Mouse (Mus musculus) kidney, embryonic 14.5 days (tissue): ENCODE results near the gene Smarcc1. TPM values are rescaled to one million over a fixed set of nuclear protein-coding genes. Genes with fewer than 3 reads are reported as not detected.

Experiments
- ATAC-seq: fragments of 200-750 bp; cut with Nextera tagmentation; 2 replicates; pipeline ENCODE4 v1.8.0; 2017; ENCODE audit warnings: moderate number of reproducible peaks, mild to moderate bottlenecking, moderate TSS enrichment, moderate library complexity; ENCODE audit not compliant: low FRiP score, low TSS enrichment
- H3K27ac ChIP-seq: fragments of 300-500 bp; sonication (generic); 2 replicates; pipeline ENCODE4 v1.5.1; 2014; ENCODE audit warnings: low read depth, mild to moderate bottlenecking, low read length, moderate library complexity, mixed read lengths
- H3K27me3 ChIP-seq: fragments of 300-500 bp; sonication (generic); 2 replicates; pipeline ENCODE4 v1.6.1; 2014; ENCODE audit warnings: mild to moderate bottlenecking, low read length; ENCODE audit not compliant: control insufficient read depth, insufficient read depth
- H3K36me3 ChIP-seq: fragments of 300-500 bp; sonication (generic); 2 replicates; pipeline ENCODE4 v1.6.1; 2014; ENCODE audit warnings: low read length, mixed read lengths; ENCODE audit not compliant: control insufficient read depth, insufficient read depth
- H3K4me1 ChIP-seq: fragments of 300-500 bp; sonication (generic); 2 replicates; pipeline ENCODE4 v1.6.1; 2014; ENCODE audit warnings: low read length, mixed read lengths; ENCODE audit not compliant: control insufficient read depth, insufficient read depth
- H3K4me2 ChIP-seq: fragments of 300-500 bp; sonication (generic); replicated peaks from 2 replicates; pipeline ENCODE4 v1.6.1; 2014; ENCODE audit warnings: low read depth, mild to moderate bottlenecking, low read length
- H3K4me3 ChIP-seq: fragments of 300-500 bp; sonication (generic); 2 replicates; pipeline ENCODE4 v1.5.1; 2014; ENCODE audit warnings: mild to moderate bottlenecking, low read length
- H3K9ac ChIP-seq: fragments of 300-500 bp; sonication (generic); 2 replicates; pipeline ENCODE4 v1.6.1; 2014; ENCODE audit warnings: low read depth, mild to moderate bottlenecking, low read length, moderate library complexity
- H3K9me3 ChIP-seq: fragments of 300-500 bp; sonication (generic); 2 replicates; pipeline ENCODE4 v1.6.1; 2016; ENCODE audit warnings: low read length; ENCODE audit not compliant: control insufficient read depth
- WGBS: fragments of 180-500 bp; shearing (Covaris S2); extraction: QIAGEN DNeasy Blood & Tissue Kit; methylation state at CpG from one replicate; pipeline ENCODE4 v1.1.7; 2014; 5-methylcytosine and 5-hydroxymethylcytosine counted together
- polyA plus RNA-seq: library from polyadenylated mRNA; unstranded; fragments of >200 nt; fragmentation: Nextera tagmentation; extraction: Ambion mirVana; gene quantifications from 2 replicates; pipeline ENCODE4 v1.2.1, GENCODE M21; 2014

Smarcc1 gene
- polyA plus RNA-seq, 1 experiment from 2014 or later, result 198 TPM

- Histone ChIP-seq H3K9me3 (no peaks in the 10 kb centered on the region), H3K4me1 (no peaks in the 10 kb centered on the region), H3K4me2 (no peak overlapping the region), H3K9ac (no peak overlapping the region), H3K36me3 (peaks cover 96% of the 10 kb centered on the region), H3K27me3 (no peaks in the 10 kb centered on the region), H3K4me3 (no peak overlapping the region), H3K27ac (no peak overlapping the region)
- 72% methylated on average over 7 of the region's 7 CpGs for WGBS
- no peak for ATAC-seq
Observed at GRCm38 (mm10) chr9:110208265-110208664, 90.8 kb downstream of the Smarcc1 start.

GRCm38 (mm10) chr9:110208967-110209366 is 91.5 kb downstream of the Smarcc1 start:
- Histone ChIP-seq H3K9ac (no peak overlapping the region), H3K27me3 (no peaks in the 10 kb centered on the region), H3K9me3 (no peaks in the 10 kb centered on the region), H3K27ac (no peak overlapping the region), H3K4me3 (no peak overlapping the region), H3K4me2 (no peak overlapping the region), H3K4me1 (no peaks in the 10 kb centered on the region), H3K36me3 (peaks cover 96% of the 10 kb centered on the region)
- no peak for ATAC-seq
- 87% methylated on average over 3 of the region's 3 CpGs for WGBS

- Histone ChIP-seq H3K9me3 (no peaks in the 10 kb centered on the region), H3K36me3 (peaks cover 66% of the 10 kb centered on the region), H3K27ac (no peak overlapping the region), H3K4me3 (no peak overlapping the region), H3K4me2 (no peak overlapping the region), H3K9ac (no peak overlapping the region), H3K4me1 (no peaks in the 10 kb centered on the region), H3K27me3 (no peaks in the 10 kb centered on the region)
- ATAC-seq, result no peak
- 95% methylated on average over 4 of the region's 4 CpGs for WGBS
Observed at GRCm38 (mm10) chr9:110224273-110224672, 106.8 kb downstream of the Smarcc1 start.

DNA sequence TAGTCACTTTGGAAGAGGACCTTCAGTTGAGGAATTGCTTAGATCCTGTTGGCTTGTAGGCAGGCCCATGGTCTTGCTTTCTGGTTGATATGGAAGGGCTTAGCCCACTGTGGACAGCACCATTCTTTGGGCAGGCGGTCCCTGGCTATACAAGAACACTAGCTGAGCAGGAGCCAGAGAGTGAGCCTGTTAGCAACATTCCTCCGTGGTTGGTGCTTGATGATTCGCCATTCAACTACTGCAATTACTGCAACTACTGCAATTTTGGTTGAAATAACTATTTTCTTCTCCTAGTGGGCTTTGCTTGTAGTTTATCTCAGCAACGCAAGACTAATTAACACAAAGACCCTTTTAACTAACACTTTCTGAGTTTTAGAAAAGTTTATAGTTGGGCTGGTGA is 108.7 kb downstream of the Smarcc1 start:
- H3K9me3 ChIP-seq, result no peaks in the 10 kb centered on the region
- H3K4me2 ChIP-seq, result no peak overlapping the region
- H3K36me3 ChIP-seq, result peaks cover 79% of the 10 kb centered on the region
- H3K9ac ChIP-seq, result no peak overlapping the region
- no peaks in the 10 kb centered on the region for H3K4me1 ChIP-seq
- no peak overlapping the region for H3K4me3 ChIP-seq
- ATAC-seq, result no peak
- no peak overlapping the region for H3K27ac ChIP-seq
- no peaks in the 10 kb centered on the region for H3K27me3 ChIP-seq
- 95% methylated on average over 4 of the region's 4 CpGs for WGBS

- Histone ChIP-seq H3K4me1 (no peaks in the 10 kb centered on the region), H3K27me3 (no peaks in the 10 kb centered on the region), H3K36me3 (peaks cover 77% of the 10 kb centered on the region), H3K9ac (no peak overlapping the region), H3K4me2 (no peak overlapping the region), H3K9me3 (no peaks in the 10 kb centered on the region), H3K27ac (no peak overlapping the region), H3K4me3 (no peak overlapping the region)
- 95% methylated on average over 6 of the region's 6 CpGs for WGBS
- ATAC-seq, result no peak
Observed at GRCm38 (mm10) chr9:110228671-110229070, 111.2 kb downstream of the Smarcc1 start.

DNA sequence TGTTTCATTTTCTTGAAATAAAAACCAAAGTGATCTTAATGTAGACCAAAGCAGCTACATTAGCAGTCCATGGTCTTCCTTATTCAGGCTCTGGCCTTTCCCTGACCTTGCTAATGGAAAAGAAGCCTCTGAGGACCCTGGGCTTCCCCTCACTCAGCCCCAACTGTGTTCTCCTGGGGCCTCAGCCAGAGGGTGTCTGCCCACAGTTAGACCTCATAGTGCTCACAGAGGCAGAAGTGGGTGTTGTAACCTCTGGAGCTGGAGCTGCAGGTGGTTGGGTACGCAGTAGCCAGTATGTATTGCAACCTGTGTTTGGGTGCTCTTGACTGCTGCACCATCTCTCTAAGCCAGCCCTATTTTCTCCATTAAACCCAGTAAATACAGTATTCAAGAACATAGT is 111.6 kb downstream of the Smarcc1 start:
- no peaks in the 10 kb centered on the region for H3K9me3 ChIP-seq
- H3K27ac ChIP-seq, result no peak overlapping the region
- no peaks in the 10 kb centered on the region for H3K4me1 ChIP-seq
- ATAC-seq, result no peak
- peaks cover 77% of the 10 kb centered on the region for H3K36me3 ChIP-seq
- H3K4me3 ChIP-seq, result no peak overlapping the region
- 96% methylated on average over 1 of the region's 1 CpGs for WGBS
- no peak overlapping the region for H3K9ac ChIP-seq
- H3K27me3 ChIP-seq, result no peaks in the 10 kb centered on the region
- H3K4me2 ChIP-seq, result no peak overlapping the region

GRCm38 (mm10) chr9:110229566-110230248 is 112.2 kb downstream of the Smarcc1 start:
- no peak overlapping the region for H3K9ac ChIP-seq
- no peak overlapping the region for H3K4me3 ChIP-seq
- H3K4me2 ChIP-seq, result no peak overlapping the region
- no peaks in the 10 kb centered on the region for H3K27me3 ChIP-seq
- 88% methylated on average over 10 of the region's 10 CpGs for WGBS
- no peak for ATAC-seq
- no peaks in the 10 kb centered on the region for H3K9me3 ChIP-seq
- H3K4me1 ChIP-seq, result no peaks in the 10 kb centered on the region
- peaks cover 78% of the 10 kb centered on the region for H3K36me3 ChIP-seq
- H3K27ac ChIP-seq, result no peak overlapping the region

- Histone ChIP-seq H3K4me1 (no peaks in the 10 kb centered on the region), H3K4me3 (no peak overlapping the region), H3K27me3 (no peaks in the 10 kb centered on the region), H3K36me3 (peaks cover 82% of the 10 kb centered on the region), H3K27ac (no peak overlapping the region), H3K9ac (no peak overlapping the region), H3K4me2 (no peak overlapping the region), H3K9me3 (no peaks in the 10 kb centered on the region)
- 85% methylated on average over 16 of the region's 16 CpGs for WGBS
- no peak for ATAC-seq
Observed at GRCm38 (mm10) chr9:110230395-110231071, 113.0 kb downstream of the Smarcc1 start.

DNA sequence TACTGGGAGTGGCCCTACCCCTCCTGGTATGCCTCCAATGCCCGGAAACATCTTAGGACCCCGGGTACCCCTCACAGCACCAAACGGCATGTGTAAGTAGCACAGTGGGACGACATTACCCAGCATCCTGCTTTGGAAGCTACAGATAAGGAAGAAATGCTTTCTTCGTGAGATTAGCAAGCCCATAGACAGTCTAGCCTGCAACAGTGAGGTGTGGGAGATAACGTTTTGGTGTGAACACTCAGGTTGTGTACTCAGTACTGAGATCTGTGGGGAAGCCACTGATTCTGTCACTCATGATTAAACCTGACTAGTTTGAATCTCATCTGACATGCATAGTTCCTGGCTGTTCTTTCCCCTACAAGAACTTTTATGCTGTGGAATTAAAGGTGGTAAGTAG is 117.5 kb downstream of the Smarcc1 start:
- no peaks in the 10 kb centered on the region for H3K4me1 ChIP-seq
- peaks cover 89% of the 10 kb centered on the region for H3K36me3 ChIP-seq
- H3K4me3 ChIP-seq, result no peak overlapping the region
- no peak for ATAC-seq
- no peak overlapping the region for H3K4me2 ChIP-seq
- WGBS, result 95% methylated on average over 6 of the region's 6 CpGs
- no peaks in the 10 kb centered on the region for H3K27me3 ChIP-seq
- H3K9me3 ChIP-seq, result no peaks in the 10 kb centered on the region
- no peak overlapping the region for H3K27ac ChIP-seq
- H3K9ac ChIP-seq, result no peak overlapping the region
